Mouse (Mus musculus) stomach, embryonic 16.5 days (tissue): ENCODE measurements around the gene Naa80. TPM values are rescaled to one million over a fixed set of nuclear protein-coding genes. Genes with fewer than 3 reads are reported as not detected.

ENCODE experiments used
- ATAC-seq: fragments of 200-750 bp; cut with Nextera tagmentation; 2 replicates; pipeline ENCODE4 v1.8.0; 2017; ENCODE audit warnings: moderate number of reproducible peaks, moderate TSS enrichment; ENCODE audit not compliant: insufficient read depth, low FRiP score
- H3K27ac ChIP-seq: fragments of 300-500 bp; sonication (generic); 2 replicates; pipeline ENCODE4 v1.5.1; 2014; ENCODE audit warnings: low read length
- H3K27me3 ChIP-seq: fragments of 300-500 bp; sonication (generic); 2 replicates; pipeline ENCODE4 v1.6.1; 2014; ENCODE audit warnings: low read length, control low read depth, mixed read lengths; ENCODE audit not compliant: control insufficient read depth, insufficient read depth
- H3K36me3 ChIP-seq: fragments of 300-500 bp; sonication (generic); 2 replicates; pipeline ENCODE4 v1.6.1; 2014; ENCODE audit warnings: low read length; ENCODE audit not compliant: control insufficient read depth, insufficient read depth
- H3K4me1 ChIP-seq: fragments of 300-500 bp; sonication (generic); 2 replicates; pipeline ENCODE4 v1.6.1; 2014; ENCODE audit warnings: low read length, control low read depth, mixed read lengths; ENCODE audit not compliant: control insufficient read depth, insufficient read depth
- H3K4me2 ChIP-seq: fragments of 300-500 bp; sonication (generic); 2 replicates; pipeline ENCODE4 v1.6.1; 2014; ENCODE audit warnings: low read depth, low read length, mixed read lengths
- H3K4me3 ChIP-seq: fragments of 300-500 bp; sonication (generic); replicated peaks from 2 replicates; pipeline ENCODE4 v1.5.1; 2014; ENCODE audit warnings: mild to moderate bottlenecking, low read length
- H3K9ac ChIP-seq: fragments of 300-500 bp; sonication (generic); 2 replicates; pipeline ENCODE4 v1.6.1; 2014; ENCODE audit warnings: low read length
- H3K9me3 ChIP-seq: fragments of 300-500 bp; sonication (generic); replicated peaks from 2 replicates; pipeline ENCODE4 v1.6.1; 2016; ENCODE audit warnings: low read length, control low read depth; ENCODE audit not compliant: control insufficient read depth
- WGBS: fragments of 180-500 bp; shearing (Covaris S2); extraction: QIAGEN DNeasy Blood & Tissue Kit; methylation state at CpG from one replicate; pipeline ENCODE4 v1.1.7; 2014; 5-methylcytosine and 5-hydroxymethylcytosine counted together
- polyA plus RNA-seq: library from polyadenylated mRNA; unstranded; fragments of >200 nt; fragmentation: Nextera tagmentation; extraction: Ambion mirVana; gene quantifications from 2 replicates; pipeline ENCODE4 v1.2.1, GENCODE M21; 2015

Naa80 gene
- polyA plus RNA-seq, 1 experiment from 2014 or later = 17.4 TPM

- peaks cover 35% of the 10 kb centered on the region for H3K4me1 ChIP-seq
- peak overlapping the region; percentile 46 for H3K4me3 ChIP-seq
- ATAC-seq = peak; percentile 94
- peak overlapping the region; percentile 91 for H3K4me2 ChIP-seq
- H3K9me3 ChIP-seq = no peaks in the 10 kb centered on the region
- peak overlapping the region; percentile 94 for H3K27ac ChIP-seq
- peaks cover 24% of the 10 kb centered on the region for H3K36me3 ChIP-seq
- WGBS = 4% methylated on average over 48 of the region's 48 CpGs
- peak overlapping the region; percentile 85 for H3K9ac ChIP-seq
- no peaks in the 10 kb centered on the region for H3K27me3 ChIP-seq
Measured at GRCm38 (mm10) chr9:107612191-107612944, 33.7 kb downstream of the Naa80 start.

GRCm38 (mm10) chr9:107612945-107613569 is 34.4 kb downstream of the Naa80 start:
- H3K4me1 ChIP-seq = peaks cover 28% of the 10 kb centered on the region
- H3K9me3 ChIP-seq = no peaks in the 10 kb centered on the region
- peak overlapping the region; percentile 82 for H3K27ac ChIP-seq
- peak overlapping the region; percentile 91 for H3K4me2 ChIP-seq
- H3K9ac ChIP-seq = peak overlapping the region; percentile 85
- ATAC-seq = no peak
- no peaks in the 10 kb centered on the region for H3K27me3 ChIP-seq
- peak overlapping the region; percentile 46 for H3K4me3 ChIP-seq
- peaks cover 26% of the 10 kb centered on the region for H3K36me3 ChIP-seq
- 10% methylated on average over 12 of the region's 12 CpGs for WGBS

- no peak overlapping the region for H3K4me3 ChIP-seq
- WGBS = 83% methylated on average over 4 of the region's 4 CpGs
Measured at GRCm38 (mm10) chr9:107615035-107615434, 36.3 kb downstream of the Naa80 start.

GRCm38 (mm10) chr9:107617461-107617860 is 38.8 kb downstream of the Naa80 start:
- H3K36me3 ChIP-seq = peaks cover 34% of the 10 kb centered on the region

More at GRCm38 (mm10) chr9:107615035-107615434, 36.3 kb downstream of the Naa80 start:
- Histone ChIP-seq H3K9me3 (no peaks in the 10 kb centered on the region), H3K27me3 (no peaks in the 10 kb centered on the region), H3K4me2 (no peak overlapping the region), H3K9ac (no peak overlapping the region), H3K4me1 (peaks cover 35% of the 10 kb centered on the region), H3K36me3 (peaks cover 32% of the 10 kb centered on the region), H3K27ac (no peak overlapping the region; the same call in 1 of the 2 replicates)
- no peak for ATAC-seq

GRCm38 (mm10) chr9:107618098-107618497 is 39.4 kb downstream of the Naa80 start:
- Histone ChIP-seq H3K36me3 (peaks cover 34% of the 10 kb centered on the region), H3K27ac (peak overlapping the region; percentile 92), H3K4me3 (no peak overlapping the region), H3K27me3 (no peaks in the 10 kb centered on the region), H3K4me1 (peaks cover 33% of the 10 kb centered on the region), H3K4me2 (no peak overlapping the region), H3K9me3 (no peaks in the 10 kb centered on the region), H3K9ac (peak overlapping the region; percentile 62; the same call in 1 of the 2 replicates)
- 87% methylated on average over 6 of the region's 6 CpGs for WGBS
- no peak for ATAC-seq

More at GRCm38 (mm10) chr9:107617461-107617860, 38.8 kb downstream of the Naa80 start:
- H3K9ac ChIP-seq = no peak overlapping the region
- H3K27me3 ChIP-seq = no peaks in the 10 kb centered on the region
- H3K27ac ChIP-seq = no peak overlapping the region
- no peak overlapping the region for H3K4me3 ChIP-seq
- 86% methylated on average over 2 of the region's 2 CpGs for WGBS
- H3K9me3 ChIP-seq = no peaks in the 10 kb centered on the region
- peaks cover 37% of the 10 kb centered on the region for H3K4me1 ChIP-seq
- no peak overlapping the region for H3K4me2 ChIP-seq
- no peak for ATAC-seq

GRCm38 (mm10) chr9:107618778-107619545 is 40.3 kb downstream of the Naa80 start:
- WGBS = 19% methylated on average over 13 of the region's 13 CpGs
- Histone ChIP-seq H3K4me3 (no peak overlapping the region), H3K9ac (peak overlapping the region; percentile 62), H3K9me3 (no peaks in the 10 kb centered on the region), H3K4me2 (no peak overlapping the region), H3K36me3 (peaks cover 36% of the 10 kb centered on the region), H3K4me1 (peaks cover 33% of the 10 kb centered on the region), H3K27ac (peak overlapping the region; percentile 92), H3K27me3 (no peaks in the 10 kb centered on the region)
- peak; percentile 58 for ATAC-seq

- H3K36me3 ChIP-seq = peaks cover 35% of the 10 kb centered on the region
- H3K4me3 ChIP-seq = no peak overlapping the region
- no peaks in the 10 kb centered on the region for H3K27me3 ChIP-seq
- peaks cover 38% of the 10 kb centered on the region for H3K4me1 ChIP-seq
- no peaks in the 10 kb centered on the region for H3K9me3 ChIP-seq
- WGBS = 57% methylated on average over 13 of the region's 13 CpGs
- H3K9ac ChIP-seq = peak overlapping the region; percentile 62
- H3K27ac ChIP-seq = peak overlapping the region; percentile 92
- H3K4me2 ChIP-seq = no peak overlapping the region
- ATAC-seq = peak; percentile 19; the same call in 1 of the 2 replicates
Measured at GRCm38 (mm10) chr9:107619546-107619879, 40.8 kb downstream of the Naa80 start.

- H3K27ac ChIP-seq = 0 out of 2 replicates have a peak overlapping the region, but pooled peaks have one; percentile 5
- peaks cover 21% of the 10 kb centered on the region for H3K36me3 ChIP-seq
- peaks cover 44% of the 10 kb centered on the region for H3K4me1 ChIP-seq
- ATAC-seq = no peak
- no peak overlapping the region for H3K4me3 ChIP-seq
- no peak overlapping the region for H3K4me2 ChIP-seq
- H3K9me3 ChIP-seq = no peaks in the 10 kb centered on the region
- H3K27me3 ChIP-seq = no peaks in the 10 kb centered on the region
- H3K9ac ChIP-seq = no peak overlapping the region
Measured at GRCm38 (mm10) chr9:107620954-107621353, 42.3 kb downstream of the Naa80 start.
